Mouse (Mus musculus) cortical plate, adult 2 months (tissue): ENCODE measurements around the gene Kdm1a.

Experiments
- CTCF ChIP-seq: fragments of 200-500 bp; IDR thresholded peaks from 2 replicates; pipeline ENCODE4 v1.5.1; 2011; ENCODE audit warnings: mild to moderate bottlenecking, control low read depth, low read length; ENCODE audit not compliant: insufficient read depth; ENCODE audit errors: extremely low read depth
- POLR2A ChIP-seq: fragments of 200-500 bp; IDR thresholded peaks from 2 replicates; pipeline ENCODE4 v1.6.1; 2011; ENCODE audit warnings: mild to moderate bottlenecking, low read length, control low read depth; ENCODE audit not compliant: insufficient read depth; ENCODE audit errors: extremely low read depth

DNA sequence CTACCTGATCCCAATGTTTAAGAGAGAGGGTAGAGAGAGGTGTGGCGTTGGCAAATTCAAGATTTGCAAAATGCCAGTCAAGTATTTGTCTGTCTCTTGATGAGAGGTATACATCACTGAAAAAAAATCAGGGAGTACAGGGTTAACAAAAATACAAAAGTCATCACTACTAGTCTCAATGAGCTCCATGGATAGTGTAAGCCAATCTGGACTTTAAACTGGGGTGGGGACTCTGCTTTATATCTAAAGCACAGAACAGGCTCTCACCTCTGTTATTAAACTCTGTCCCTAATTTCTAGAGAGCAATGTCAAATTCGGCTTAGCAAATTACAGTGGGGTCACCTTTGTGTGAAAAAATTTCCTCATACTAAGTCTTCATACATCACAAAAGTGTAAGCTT, 44.9 kb downstream of the Kdm1a start:
- TF ChIP-seq POLR2A (no peak), CTCF (no peak)
